Mouse (Mus musculus) liver, adult 2 months (tissue): ENCODE measurements around the gene Cdkl2. TPM values are rescaled to one million over a fixed set of nuclear protein-coding genes. Genes with fewer than 3 reads are reported as not detected.

Source experiments
- DNase-seq: peaks from one replicate; pipeline ENCODE4 v3.0.0-alpha.2; 2011; ENCODE audit warnings: low read depth, low spot score; ENCODE audit errors: extremely low read depth
- H3K27ac ChIP-seq: fragments of 200-500 bp; replicated peaks from 2 replicates; pipeline ENCODE4 v1.5.1; 2012; ENCODE audit warnings: low read depth, mild to moderate bottlenecking, control low read depth, inconsistent platforms, low read length; ENCODE audit not compliant: insufficient read depth
- H3K27me3 ChIP-seq: fragments of 200-500 bp; 2 replicates; pipeline ENCODE4 v1.6.1; 2012; ENCODE audit warnings: mild to moderate bottlenecking, moderate library complexity, low read length, inconsistent platforms; ENCODE audit not compliant: control insufficient read depth, insufficient read depth
- H3K36me3 ChIP-seq: fragments of 200-500 bp; 2 replicates; pipeline ENCODE4 v1.6.1; 2012; ENCODE audit warnings: low read length, inconsistent platforms; ENCODE audit not compliant: control insufficient read depth, insufficient read depth
- H3K4me1 ChIP-seq: fragments of 200-500 bp; 2 replicates; pipeline ENCODE4 v1.6.1; 2011; ENCODE audit warnings: low read length; ENCODE audit not compliant: control insufficient read depth, insufficient read depth
- H3K4me3 ChIP-seq: fragments of 200-500 bp; 2 replicates; pipeline ENCODE4 v1.5.1; 2011; ENCODE audit warnings: low read depth, mild to moderate bottlenecking, control low read depth, low read length, moderate library complexity; ENCODE audit not compliant: insufficient read depth
- H3K79me2 ChIP-seq: fragments of 200-500 bp; 2 replicates; pipeline ENCODE4 v1.6.1; 2012; ENCODE audit warnings: inconsistent platforms, mild to moderate bottlenecking, low read length, moderate library complexity; ENCODE audit not compliant: control insufficient read depth, insufficient read depth
- H3K9ac ChIP-seq: fragments of 200-500 bp; 2 replicates; pipeline ENCODE4 v1.6.1; 2012; ENCODE audit warnings: low read depth, mild to moderate bottlenecking, control low read depth, inconsistent platforms, low read length
- CTCF ChIP-seq: fragments of 200-500 bp; IDR thresholded peaks from 2 replicates; pipeline ENCODE4 v1.5.1; 2011; ENCODE audit warnings: low read depth, low read length, control low read depth
- POLR2A ChIP-seq: fragments of 200-500 bp; IDR thresholded peaks from 2 replicates; pipeline ENCODE4 v1.6.1; 2011; ENCODE audit warnings: low read length, control low read depth; ENCODE audit not compliant: insufficient read depth; ENCODE audit errors: extremely low read depth
- WGBS: fragments of 180-500 bp; shearing (Covaris S2); methylation state at CpG from one replicate; pipeline ENCODE4 v1.1.7; 2018; 5-methylcytosine and 5-hydroxymethylcytosine counted together
- polyA plus RNA-seq: library from polyadenylated mRNA; depleted of rRNA; stranded (reverse); fragments of >200 nt; gene quantifications from 2 replicates; pipeline ENCODE4 v1.2.3, GENCODE M21; 2012
- total RNA-seq: library from RNA; depleted of rRNA; stranded (reverse); fragments of >200 nt; gene quantifications from 2 replicates; pipeline ENCODE4 v1.2.3, GENCODE M21; 2014

The Cdkl2 gene
- total and polyA plus RNA-seq, 2 experiments, result 0.69 to 3.7 TPM

DNA sequence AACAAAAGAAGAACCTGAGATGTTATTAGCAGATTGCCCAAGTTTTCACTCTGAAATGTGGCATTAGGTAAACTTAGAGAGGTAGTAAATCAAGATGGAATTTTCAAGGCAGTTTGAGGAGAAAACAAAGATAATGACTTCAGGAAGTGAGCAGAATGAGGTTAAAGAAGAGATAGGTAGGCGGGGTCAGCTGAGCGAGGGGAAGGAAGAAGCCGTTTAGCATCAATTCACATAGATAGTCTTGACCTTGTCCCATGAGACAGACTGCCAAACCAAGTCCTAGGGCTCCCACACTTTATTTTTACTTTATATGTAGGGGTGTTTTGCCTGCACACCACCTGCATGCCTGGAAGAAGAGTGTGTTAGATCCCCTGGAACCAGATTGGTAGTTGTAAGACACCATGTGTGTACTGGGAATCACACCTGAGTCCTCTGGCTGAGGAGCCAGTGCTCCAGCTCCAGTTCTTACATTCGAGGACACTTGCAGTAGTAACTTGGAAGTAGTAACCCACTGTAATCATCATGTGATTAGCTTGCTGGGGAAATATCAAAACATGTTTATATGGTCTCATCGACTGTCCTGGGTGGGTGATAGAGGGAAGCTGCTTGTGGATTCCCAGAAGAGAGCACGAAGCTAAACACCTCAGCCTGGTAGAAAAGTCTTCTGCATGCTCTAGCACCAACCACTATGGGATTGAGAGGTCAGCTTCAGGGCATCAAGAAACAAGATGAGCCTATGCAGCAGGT is 52.3 kb downstream of the Cdkl2 start:
- no peaks in the 10 kb centered on the region for H3K4me1 ChIP-seq
- WGBS, result 72% methylated on average over 6 of the region's 6 CpGs
- H3K79me2 ChIP-seq, result no peaks in the 10 kb centered on the region
- TF ChIP-seq CTCF (no peak), POLR2A (no peak)
- no peak for DNase-seq
- no peak overlapping the region for H3K27ac ChIP-seq
- no peaks in the 10 kb centered on the region for H3K36me3 ChIP-seq
- no peak overlapping the region for H3K4me3 ChIP-seq
- no peaks in the 10 kb centered on the region for H3K27me3 ChIP-seq
- H3K9ac ChIP-seq, result no peak overlapping the region

- Histone ChIP-seq H3K4me3 (no peak overlapping the region), H3K79me2 (no peaks in the 10 kb centered on the region), H3K9ac (no peak overlapping the region), H3K27ac (no peak overlapping the region), H3K27me3 (no peaks in the 10 kb centered on the region), H3K36me3 (no peaks in the 10 kb centered on the region), H3K4me1 (no peaks in the 10 kb centered on the region)
- 91% methylated on average over 9 of the region's 9 CpGs for WGBS
- TF ChIP-seq CTCF (no peak), POLR2A (no peak)
- DNase-seq, result no peak
These were observed 54.4 kb downstream of the Cdkl2 start for GRCm38 (mm10) chr5:91989261-91989660.

GRCm38 (mm10) chr5:91987799-91988198 is 55.9 kb downstream of the Cdkl2 start:
- Histone ChIP-seq H3K4me1 (no peaks in the 10 kb centered on the region), H3K27ac (no peak overlapping the region), H3K9ac (no peak overlapping the region), H3K36me3 (no peaks in the 10 kb centered on the region), H3K27me3 (no peaks in the 10 kb centered on the region), H3K4me3 (no peak overlapping the region), H3K79me2 (no peaks in the 10 kb centered on the region)
- DNase-seq, result no peak
- no peak for TF ChIP-seq CTCF
- no peak for TF ChIP-seq POLR2A
- WGBS, result 98% methylated on average over 2 of the region's 2 CpGs

DNA sequence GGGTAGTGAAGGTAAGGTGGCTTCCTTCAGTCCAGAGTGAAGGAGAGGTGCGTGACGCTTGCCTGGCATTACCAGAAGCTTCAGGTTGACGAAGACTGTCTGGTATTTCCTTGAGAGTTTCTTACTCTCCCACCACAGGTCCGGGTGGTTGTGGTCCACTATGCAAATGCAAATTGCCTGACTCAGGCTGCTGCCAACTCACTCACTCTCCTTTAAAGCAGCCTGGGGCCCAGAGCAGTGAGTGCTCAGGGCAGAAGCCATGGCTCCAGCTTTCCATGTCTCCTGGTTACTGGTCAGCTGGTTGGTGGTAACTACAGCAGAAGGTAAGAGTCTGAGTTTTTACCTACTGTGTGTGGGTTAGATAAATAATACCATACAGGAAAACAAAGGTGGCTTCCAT is 56.4 kb downstream of the Cdkl2 start, which contains the start of gene Odaph:
Gene Odaph (plus strand): TSS at position 240 of the 400 bp plus-strand sequence.
- no peak for TF ChIP-seq POLR2A
- TF ChIP-seq CTCF, result no peak
- Histone ChIP-seq H3K4me1 (no peaks in the 10 kb centered on the region), H3K4me3 (no peak within 1 kb of the TSS), H3K36me3 (no peaks in the 10 kb centered on the region), H3K27ac (no peak within 1 kb of the TSS), H3K27me3 (no peaks in the 10 kb centered on the region), H3K9ac (no peak within 1 kb of the TSS), H3K79me2 (no peaks in the 10 kb centered on the region)
- no peak for DNase-seq
- 84% methylated on average over 4 of the region's 4 CpGs for WGBS

DNA sequence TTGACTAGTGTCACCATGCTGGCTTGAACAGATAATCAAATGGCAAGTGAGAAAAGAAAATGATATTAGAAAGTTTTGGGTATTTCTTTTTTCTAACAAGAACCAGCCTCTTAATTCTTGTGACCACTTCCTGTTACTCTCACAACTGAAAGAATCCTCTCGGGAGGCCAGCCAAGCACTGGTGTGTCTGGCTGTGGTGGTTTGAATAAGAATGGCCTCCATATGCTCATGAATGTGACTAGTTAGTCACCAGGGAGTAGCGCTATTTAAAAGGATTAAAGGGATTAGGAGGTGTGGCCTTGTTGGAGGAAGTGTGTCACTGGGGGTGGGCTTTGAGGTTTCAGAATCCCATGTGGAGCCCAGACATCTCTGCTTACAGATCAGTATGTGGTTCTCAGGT is 58.0 kb downstream of the Cdkl2 start:
- DNase-seq, result no peak

GRCm38 (mm10) chr5:91983490-91983889 is 60.2 kb downstream of the Cdkl2 start:
- DNase-seq, result no peak
- H3K27me3 ChIP-seq, result no peaks in the 10 kb centered on the region
- TF ChIP-seq POLR2A (no peak), CTCF (no peak)
- H3K4me1 ChIP-seq, result peaks cover 5% of the 10 kb centered on the region; the same call in 1 of the 2 replicates
- H3K79me2 ChIP-seq, result no peaks in the 10 kb centered on the region
- no peak overlapping the region for H3K9ac ChIP-seq
- no peak overlapping the region for H3K4me3 ChIP-seq
- H3K27ac ChIP-seq, result no peak overlapping the region
- H3K36me3 ChIP-seq, result no peaks in the 10 kb centered on the region
- 86% methylated on average over 2 of the region's 2 CpGs for WGBS

More for the DNA sequence above, 58.0 kb downstream of the Cdkl2 start:
- H3K27ac ChIP-seq, result no peak overlapping the region
- no peaks in the 10 kb centered on the region for H3K36me3 ChIP-seq
- H3K9ac ChIP-seq, result no peak overlapping the region
- H3K4me3 ChIP-seq, result no peak overlapping the region
- TF ChIP-seq POLR2A (no peak), CTCF (no peak)
- peaks cover 5% of the 10 kb centered on the region; the same call in 1 of the 2 replicates for H3K4me1 ChIP-seq
- 70% methylated on average over 2 of the region's 2 CpGs for WGBS
- no peaks in the 10 kb centered on the region for H3K79me2 ChIP-seq
- H3K27me3 ChIP-seq, result no peaks in the 10 kb centered on the region
